Mouse (Mus musculus): ENCODE data around the gene Mpp6. TPM values are rescaled to one million over a fixed set of nuclear protein-coding genes. Genes with fewer than 3 reads are reported as not detected.
A peak's percentile ranks its signal among the peaks of the same experiment; 100 is the strongest.

Gene Mpp6
- 100 to 1,000 TPM; 124 to 127 TPM for total RNA-seq (2021)
- long read RNA-seq, experiment 1, transcript Mpp6-203 (14 exons, 2,222 nt), result major isoform, 86 of 173 reads
- long read RNA-seq, experiment 1, transcript Mpp6-201 (14 exons, 1,896 nt), result minor isoform, 7 of 173 reads
- long read RNA-seq, experiment 1, transcript Mpp6-205 (3 exons, 616 nt), result minor isoform, 41 of 173 reads
- long read RNA-seq, experiment 1, partial matches to known transcripts, result 7 of 173 reads
- long read RNA-seq, experiment 1, other reads (novel, unspliced or antisense), result 28 of 173 reads
- long read RNA-seq, experiment 2, transcript Mpp6-205 (3 exons, 616 nt), result minor isoform, 27 of 201 reads
- long read RNA-seq, experiment 2, transcript Mpp6-203 (14 exons, 2,222 nt), result major isoform, 115 of 201 reads
- long read RNA-seq, experiment 2, transcript Mpp6-201 (14 exons, 1,896 nt), result minor isoform, 8 of 201 reads
- long read RNA-seq, experiment 2, partial matches to known transcripts, result 4 of 201 reads
- long read RNA-seq, experiment 2, other reads (novel, unspliced or antisense), result 43 of 201 reads

GRCm38 (mm10) chr6:50109757-50110378 is at the start of gene Mpp6:
TSS of gene Mpp6 (plus strand) at chr6:50110241.
- peak; percentile 82 for DNase-seq

- no peak for DNase-seq
These were observed 43.9 kb upstream of the Mpp6 start for GRCm38 (mm10) chr6:50066172-50066571.

- DNase-seq, result no peak
These were observed 41.6 kb upstream of the Mpp6 start for GRCm38 (mm10) chr6:50068490-50068889.

GRCm38 (mm10) chr6:50075248-50075647 is 34.8 kb upstream of the Mpp6 start:
- no peak for DNase-seq

DNA sequence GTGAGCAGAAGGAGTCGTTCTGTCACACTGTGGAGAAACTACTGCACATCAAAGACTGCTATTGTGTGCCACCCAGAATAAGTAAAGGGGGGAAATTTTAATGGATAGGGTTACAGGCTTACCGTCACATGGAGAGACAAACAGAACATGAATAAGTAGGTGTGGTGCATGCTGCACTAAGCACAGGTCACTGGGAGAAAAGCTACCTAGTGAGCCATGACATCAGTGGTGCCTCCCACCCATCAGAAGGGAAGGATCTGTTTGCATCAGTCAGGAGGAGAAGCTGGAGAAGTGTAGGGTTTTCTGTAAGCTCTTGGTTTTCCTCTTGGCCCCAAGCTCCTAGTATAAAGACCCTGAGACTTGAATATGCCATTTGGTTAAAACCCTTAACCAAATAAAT is 33.6 kb upstream of the Mpp6 start:
- no peak for DNase-seq

GRCm38 (mm10) chr6:50080431-50080830 is 29.6 kb upstream of the Mpp6 start:
- no peak for DNase-seq

GRCm38 (mm10) chr6:50085206-50085605 is 24.8 kb upstream of the Mpp6 start:
- DNase-seq, result peak; percentile 7

DNA sequence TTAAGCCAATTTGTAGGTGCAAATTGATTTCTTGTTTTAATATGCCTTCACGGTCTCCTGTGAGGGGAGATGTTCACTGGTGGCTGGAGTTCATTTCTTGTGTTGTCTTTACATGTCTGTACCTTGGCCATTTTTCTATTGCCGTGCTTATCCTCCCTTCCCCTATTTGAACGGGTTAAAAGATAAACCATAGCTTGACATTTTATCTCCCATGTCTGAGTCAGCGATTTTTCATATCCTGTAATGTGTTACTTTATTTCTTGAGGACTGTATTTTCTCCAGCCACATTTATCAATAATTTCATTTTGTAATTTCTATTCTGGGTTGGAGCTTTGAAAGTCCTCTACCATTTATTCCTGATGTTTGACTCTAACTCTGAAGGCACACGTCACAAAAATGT is 20.7 kb upstream of the Mpp6 start:
- DNase-seq, result no peak

DNA sequence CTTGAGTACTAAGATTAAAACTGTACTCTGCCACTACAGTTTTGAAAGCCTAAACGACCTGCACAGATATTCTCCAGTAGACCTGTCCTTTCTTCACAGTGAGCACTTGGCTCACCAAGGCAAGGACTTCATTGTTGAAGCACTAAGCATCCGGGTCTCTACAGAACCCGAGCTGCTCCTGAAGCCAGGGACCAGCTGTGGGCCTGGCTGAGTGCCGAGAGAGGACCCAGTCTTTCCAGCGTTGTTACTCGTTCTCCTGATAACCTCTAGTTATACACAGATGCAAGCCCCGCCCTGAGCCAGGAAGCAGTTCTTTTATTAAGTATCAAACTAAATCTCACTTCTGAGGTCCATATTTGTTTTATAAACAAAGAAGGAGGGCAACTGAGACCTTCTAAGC is 19.8 kb upstream of the Mpp6 start:
- DNase-seq, result no peak

- DNase-seq, result no peak
These were observed 18.4 kb upstream of the Mpp6 start for GRCm38 (mm10) chr6:50091462-50092154.

DNA sequence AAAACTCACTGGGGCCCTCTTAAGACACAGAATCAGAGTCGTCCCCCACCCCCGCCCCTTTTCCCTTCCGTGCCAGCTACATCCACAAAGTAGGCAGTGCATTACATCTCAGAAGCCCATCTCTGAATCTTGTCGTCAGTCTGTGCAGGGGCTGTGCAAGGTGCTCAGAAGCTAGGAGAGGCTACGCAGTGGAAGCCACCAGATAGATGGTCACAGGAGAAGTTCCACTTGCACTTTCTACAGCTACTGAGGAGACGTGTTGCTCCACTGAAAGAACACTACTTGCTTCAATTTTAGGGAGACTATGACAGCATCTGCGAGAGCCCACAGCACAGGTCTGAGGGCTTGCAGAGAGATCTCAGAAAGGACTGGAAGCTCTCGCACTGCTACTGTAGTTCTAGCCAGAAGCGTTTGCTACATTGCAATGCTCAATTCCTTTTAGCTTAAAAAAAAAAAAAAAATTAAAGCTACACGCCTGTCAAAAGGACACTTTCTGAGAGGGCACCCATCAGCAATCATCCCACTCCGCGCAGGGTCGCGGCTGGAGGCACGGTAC is 762 bp upstream of the Mpp6 start:
- DNase-seq, result no peak

- DNase-seq, result no peak
These were observed 419 bp downstream of the Mpp6 start for GRCm38 (mm10) chr6:50110379-50110941.

- no peak for DNase-seq
These were observed 1.1 kb downstream of the Mpp6 start for GRCm38 (mm10) chr6:50111111-50111655.

DNA sequence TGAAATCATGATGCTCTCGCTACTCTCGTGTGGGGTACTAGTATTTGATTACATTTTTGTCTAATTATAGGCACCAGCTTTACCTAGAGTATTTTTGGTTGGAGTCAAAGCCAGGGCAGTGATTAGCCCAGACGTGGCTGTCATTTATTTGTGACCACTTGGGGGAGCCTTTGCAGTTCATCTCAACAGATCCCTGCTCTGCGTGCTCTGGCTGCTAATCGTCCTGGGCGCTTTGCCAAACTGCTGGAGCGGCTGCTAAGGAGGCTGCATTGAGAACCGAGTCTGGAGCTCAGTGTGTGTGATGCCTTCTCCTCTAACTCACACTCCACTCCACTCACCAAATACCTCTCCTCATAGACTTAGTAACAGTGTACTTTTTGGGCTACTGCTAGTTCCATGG is 2.7 kb downstream of the Mpp6 start:
- DNase-seq, result peak; percentile 90

GRCm38 (mm10) chr6:50114280-50114679 is 4.2 kb downstream of the Mpp6 start:
- DNase-seq, result no peak

- no peak for DNase-seq
These were observed 10.9 kb downstream of the Mpp6 start for GRCm38 (mm10) chr6:50120931-50121330.

- no peak for DNase-seq
These were observed 12.8 kb downstream of the Mpp6 start for GRCm38 (mm10) chr6:50122835-50123234.

- DNase-seq, result no peak
These were observed 14.2 kb downstream of the Mpp6 start for GRCm38 (mm10) chr6:50124197-50124596.

- DNase-seq, result no peak
These were observed 16.3 kb downstream of the Mpp6 start for GRCm38 (mm10) chr6:50126331-50126730.

DNA sequence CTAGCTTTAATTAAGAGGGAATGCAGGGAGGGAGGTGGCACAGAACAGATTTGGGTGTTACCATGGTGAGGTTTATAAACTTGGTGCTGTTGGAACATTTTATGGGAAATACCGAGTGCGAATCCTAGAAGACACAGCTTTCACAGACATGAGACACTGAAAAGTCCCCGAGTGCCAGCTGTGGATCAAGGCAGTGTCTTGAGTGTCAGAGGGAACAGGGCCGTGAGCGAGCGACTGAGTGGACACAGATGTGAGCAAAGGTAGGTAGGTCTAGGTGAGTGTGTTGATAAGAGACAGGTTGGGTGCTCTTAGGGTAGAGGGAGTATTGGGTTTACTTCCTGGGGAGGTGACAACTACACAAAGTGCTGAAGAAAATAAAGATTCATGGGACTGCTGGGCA is 17.5 kb downstream of the Mpp6 start:
- DNase-seq, result no peak

GRCm38 (mm10) chr6:50137651-50138050 is 27.6 kb downstream of the Mpp6 start:
- no peak for DNase-seq

DNA sequence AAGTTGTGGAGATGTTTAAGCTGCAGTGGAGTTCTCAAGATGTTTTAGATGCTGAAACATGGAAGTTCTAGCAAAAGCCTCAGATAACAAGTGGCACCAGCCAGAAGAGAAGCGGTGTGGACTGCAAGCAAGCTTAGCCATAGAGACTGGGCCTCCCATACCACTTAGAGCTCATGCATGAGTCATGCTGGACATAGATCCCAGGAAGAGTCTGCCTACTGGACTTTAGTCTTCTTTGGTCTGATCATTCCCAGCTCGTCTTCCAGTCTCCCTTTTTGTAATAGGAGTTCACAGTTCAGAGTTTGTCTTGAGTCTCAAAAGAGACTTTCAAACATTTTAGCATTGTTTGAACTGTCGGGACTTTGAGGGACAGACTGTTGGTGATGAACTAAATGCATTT is 29.5 kb downstream of the Mpp6 start:
- no peak for DNase-seq

Data from gastrocnemius, postnatal 25 days (tissue).